Mouse (Mus musculus) brain, adult 2 months (tissue): ENCODE data around the gene Ncan.
"Not testable (repeated sequence)": the region's sequence is repeated elsewhere in the genome, so short reads cannot be mapped to it uniquely, and the experiment has no call there.

Experiments
- DNase-seq: peaks from one replicate; pipeline ENCODE4 v3.0.0; 2011; ENCODE audit warnings: low read depth, low spot score

The Ncan gene

GRCm38 (mm10) chr8:70084191-70085065, 36.2 kb downstream of the Ncan start:
- peak; percentile 39 for DNase-seq

GRCm38 (mm10) chr8:70083285-70083684, 37.4 kb downstream of the Ncan start, which contains the start of gene Hapln4:
Hapln4 (plus strand) TSS chr8:70083457.
- DNase-seq = peak; percentile 96

- no peak for DNase-seq
Observed at GRCm38 (mm10) chr8:70081976-70082375, 38.7 kb downstream of the Ncan start.

GRCm38 (mm10) chr8:70073682-70074081, 47.0 kb downstream of the Ncan start:
- DNase-seq = no peak

- no peak for DNase-seq
Observed at GRCm38 (mm10) chr8:70073120-70073519, 47.6 kb downstream of the Ncan start.

GRCm38 (mm10) chr8:70072441-70073069, 48.1 kb downstream of the Ncan start, which contains the start of gene Tm6sf2:
Tm6sf2 (plus strand) TSS chr8:70072924.
- DNase-seq = no peak

GRCm38 (mm10) chr8:70071836-70072440, 48.7 kb downstream of the Ncan start:
- no peak for DNase-seq

GRCm38 (mm10) chr8:70057721-70058120, 63.0 kb downstream of the Ncan start:
- no peak for DNase-seq

GRCm38 (mm10) chr8:70050434-70050833, 70.2 kb downstream of the Ncan start:
- not testable (repeated sequence) for DNase-seq

- no peak for DNase-seq
Observed at GRCm38 (mm10) chr8:70049662-70050061, 71.0 kb downstream of the Ncan start.

- no peak for DNase-seq
Observed at GRCm38 (mm10) chr8:70043996-70044395, 76.7 kb downstream of the Ncan start.
